Mouse (Mus musculus): ENCODE measurements at regions not wholly inside any gene's neighbourhood (a gene's known extent, or its start where the extent isn't known, plus 50 kb on each side); places are given as distances from the start of the nearest gene placed in this dataset.
"Not testable (repeated sequence)": the region's sequence is repeated elsewhere in the genome, so short reads cannot be mapped to it uniquely, and the experiment has no call there.

DNA sequence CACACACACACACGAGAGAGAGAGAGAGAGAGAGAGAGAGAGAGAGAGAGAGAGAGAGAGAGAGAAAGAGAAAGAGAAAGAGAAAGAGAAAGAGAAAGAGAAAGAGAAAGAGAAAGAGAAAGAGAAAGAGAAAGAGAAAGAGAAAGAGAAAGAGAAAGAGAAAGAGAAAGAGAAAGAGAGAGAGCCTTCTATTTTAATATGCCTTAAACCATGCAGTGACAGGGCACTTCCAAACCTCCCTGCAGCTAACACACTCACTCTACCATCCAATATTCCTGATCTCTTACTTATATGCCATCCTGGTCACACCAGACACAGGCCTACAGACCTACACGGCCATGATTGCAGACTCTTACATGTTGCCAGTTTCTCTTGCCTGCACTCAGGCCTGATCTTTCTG is 117.4 kb upstream of the Vrk2 start:
- in situ Hi-C loops (cut with MboI, MseI), result not testable (repeated sequence)

DNA sequence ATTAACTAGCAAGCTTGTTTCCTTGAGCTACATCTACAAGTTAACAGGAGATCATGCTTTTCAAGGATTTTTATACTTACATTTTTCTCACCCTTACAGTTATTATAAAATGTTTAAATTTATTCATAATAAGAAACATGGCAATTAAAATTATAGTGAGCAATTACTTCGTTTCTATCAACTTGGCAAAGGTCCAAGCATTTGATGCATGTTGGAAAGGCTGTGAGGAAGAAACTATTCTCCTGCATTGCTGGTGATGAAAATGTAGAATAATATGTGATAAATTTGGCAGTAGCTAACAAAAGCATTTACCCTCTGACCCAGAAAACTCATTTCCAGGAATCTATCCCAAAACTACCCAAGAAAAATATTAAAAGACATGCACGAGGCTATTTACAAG is 114.8 kb upstream of the Vrk2 start:
- in situ Hi-C loops (cut with MboI, MseI), result no loop called here

DNA sequence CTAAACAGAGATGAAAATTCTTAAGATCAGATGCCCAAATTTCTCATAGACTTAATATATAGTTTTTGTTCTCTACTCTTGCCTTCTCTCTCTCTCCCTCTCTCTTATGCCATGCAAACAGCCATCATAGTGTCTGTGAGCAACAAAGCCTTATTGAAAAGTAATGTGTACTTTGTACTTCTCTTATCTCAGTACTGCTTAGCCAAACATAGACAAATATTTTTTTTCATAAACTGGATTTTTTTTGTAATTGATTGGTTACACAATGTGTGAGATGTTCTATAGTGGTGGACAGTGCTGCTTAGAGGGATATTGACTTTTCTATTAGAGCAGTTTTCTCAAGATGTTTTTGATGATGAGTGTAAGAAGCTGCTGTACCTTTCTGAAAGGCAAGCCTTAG is 90.1 kb upstream of the Vrk2 start:
- in situ Hi-C loops (cut with MboI, MseI), result no loop called here

DNA sequence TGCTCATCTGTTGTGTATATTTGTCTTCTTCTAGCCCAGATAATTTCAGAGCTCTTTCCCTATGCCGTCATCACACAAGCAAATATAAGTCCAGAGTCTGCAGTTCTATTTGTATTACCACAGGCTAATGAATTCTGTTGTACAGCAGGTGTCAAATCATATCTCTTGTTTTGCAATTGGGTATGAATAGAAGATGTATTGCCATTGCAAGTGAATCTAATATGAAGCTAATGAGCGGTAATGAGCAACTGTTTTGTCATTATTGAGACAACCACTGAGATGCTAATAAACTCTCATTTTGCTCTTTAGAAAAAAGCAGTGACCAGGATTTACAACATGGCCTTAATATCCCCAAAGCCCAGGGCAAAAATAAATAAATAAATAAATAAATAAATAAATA is 73.5 kb upstream of the Vrk2 start:
- in situ Hi-C loops (cut with MboI, MseI), result no loop called here

DNA sequence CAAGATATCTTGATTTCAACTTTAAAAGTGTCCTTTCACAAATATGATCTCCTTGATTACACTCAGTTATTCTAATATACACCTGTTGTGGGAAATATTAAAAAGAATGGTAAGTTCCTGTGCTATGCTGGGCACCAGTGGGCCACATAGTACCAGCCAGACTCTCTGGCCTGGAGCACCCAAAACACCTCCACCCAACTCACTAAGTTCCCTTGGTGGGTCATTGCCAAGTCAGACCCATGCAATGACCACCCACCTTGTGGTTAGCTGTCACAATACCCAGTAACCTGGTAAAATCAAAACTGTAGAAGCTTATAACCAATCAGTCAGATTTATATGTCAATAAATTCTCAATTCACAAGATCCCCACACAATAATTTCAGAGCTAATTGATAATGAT is 67.1 kb upstream of the Vrk2 start:
- in situ Hi-C loops (cut with MboI, MseI), result no loop called here

DNA sequence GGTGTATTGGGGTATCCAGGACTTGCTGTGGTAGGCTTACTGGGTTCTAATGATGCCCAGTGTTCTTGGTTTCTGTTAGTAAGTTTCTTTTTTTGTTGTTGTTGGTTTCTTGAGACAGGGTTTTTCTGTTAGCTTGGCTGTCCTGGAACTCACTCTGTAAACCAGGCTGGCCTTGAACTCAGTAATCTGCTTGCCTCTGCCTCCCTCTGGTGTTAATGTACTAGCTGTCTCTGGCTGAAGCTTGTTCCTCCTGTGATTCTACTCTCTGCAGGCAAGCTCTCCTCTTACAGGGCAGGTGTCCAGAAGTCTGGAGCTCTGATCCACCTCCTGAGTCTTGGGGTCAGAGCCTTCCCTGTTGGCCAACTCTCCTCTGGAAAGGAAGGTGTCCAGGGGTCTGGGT is 55.4 kb upstream of the Vrk2 start:
- in situ Hi-C loops (cut with MboI, MseI), result loop anchor here in 1 of 2 experiments (10.0 kb wide), 1 partner anchor 264 kb away; the partner anchor contains the start of gene Fancl

All from T-helper 17 cell (primary cell).